Mouse (Mus musculus): ENCODE data around the gene Pacs1. TPM values are rescaled to one million over a fixed set of nuclear protein-coding genes. Genes with fewer than 3 reads are reported as not detected.
"Not testable (repeated sequence)": the region's sequence is repeated elsewhere in the genome, so short reads cannot be mapped to it uniquely, and the experiment has no call there.

The Pacs1 gene
- total RNA-seq, 2 experiments from 2014 or later, result 5.2 to 8.5 TPM

DNA sequence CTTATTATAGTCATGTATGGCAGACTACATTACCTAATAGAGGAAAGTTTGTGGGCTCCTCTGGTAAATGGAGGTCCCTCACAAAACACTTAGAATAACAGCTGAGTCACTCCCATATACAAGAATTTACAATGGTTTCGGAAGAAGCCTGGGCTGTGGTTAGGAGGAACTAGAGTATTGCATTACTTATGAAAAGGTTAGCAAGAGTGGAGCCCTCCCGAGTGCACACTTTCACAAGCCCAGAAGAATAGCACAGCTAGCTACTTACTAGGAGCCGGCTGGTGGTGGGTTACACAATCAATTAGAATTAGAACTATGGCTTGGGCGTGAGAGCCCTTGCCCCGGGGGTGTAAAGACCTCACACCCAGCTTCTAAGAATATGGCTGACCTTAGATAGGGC lies 94.3 kb downstream of the Pacs1 start:
- no peak overlapping the region for H3K4me3 ChIP-seq
- intact Hi-C loops (cut with DNase I), result no loop called here
- no peak for DNase-seq
- TF ChIP-seq CTCF (IDR thresholded peaks at IDR 0.05), result no peak
- no peak overlapping the region for H3K27ac ChIP-seq

DNA sequence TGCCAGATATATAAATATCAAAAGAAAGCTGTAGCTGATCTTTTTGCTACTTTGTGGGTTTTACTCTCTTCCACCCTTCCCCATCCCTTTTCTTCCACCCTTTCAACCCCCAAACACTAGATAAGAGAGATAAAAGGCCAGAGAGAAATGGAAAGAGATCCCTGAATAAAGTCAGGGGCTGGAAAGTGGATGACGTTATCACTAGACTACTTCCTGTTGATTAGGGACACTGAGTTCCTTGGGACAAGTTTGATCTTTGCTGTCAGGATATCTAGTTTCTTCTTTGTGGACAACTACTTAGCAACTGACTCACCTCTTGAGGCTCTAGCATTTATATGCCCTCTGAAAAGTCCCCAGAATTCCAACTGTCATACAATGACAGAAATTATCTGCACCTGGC lies 102.5 kb downstream of the Pacs1 start:
- TF ChIP-seq CTCF (IDR thresholded peaks at IDR 0.05), result no peak

DNA sequence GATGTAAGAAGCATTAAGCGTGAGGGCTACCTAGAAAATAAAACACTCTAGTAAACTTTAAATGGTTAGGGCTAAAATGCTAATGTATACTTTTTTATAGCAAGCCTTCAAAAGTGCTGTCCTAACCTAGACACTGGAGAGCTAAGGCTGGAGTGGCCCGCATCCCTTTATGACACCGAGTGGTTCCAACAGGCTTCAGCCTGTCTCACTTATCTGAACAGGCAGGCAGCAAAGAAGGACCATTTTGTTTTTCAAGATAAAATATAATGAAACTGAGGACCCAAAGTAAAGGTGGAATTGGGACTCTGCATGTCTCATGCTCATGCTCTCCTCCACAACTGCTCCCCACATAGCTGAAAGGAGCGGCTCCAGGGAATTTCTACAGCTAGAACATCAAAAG lies 105.4 kb downstream of the Pacs1 start:
- H3K27ac ChIP-seq, result no peak overlapping the region
- intact Hi-C loops (cut with DNase I), result no loop called here
- TF ChIP-seq CTCF (IDR thresholded peaks at IDR 0.05), result no peak
- no peak for DNase-seq
- no peak overlapping the region for H3K4me3 ChIP-seq

More for the DNA sequence above, 102.5 kb downstream of the Pacs1 start:
- Histone ChIP-seq H3K4me3 (no peak overlapping the region), H3K27ac (no peak overlapping the region)
- intact Hi-C loops (cut with DNase I), result no loop called here
- no peak for DNase-seq

DNA sequence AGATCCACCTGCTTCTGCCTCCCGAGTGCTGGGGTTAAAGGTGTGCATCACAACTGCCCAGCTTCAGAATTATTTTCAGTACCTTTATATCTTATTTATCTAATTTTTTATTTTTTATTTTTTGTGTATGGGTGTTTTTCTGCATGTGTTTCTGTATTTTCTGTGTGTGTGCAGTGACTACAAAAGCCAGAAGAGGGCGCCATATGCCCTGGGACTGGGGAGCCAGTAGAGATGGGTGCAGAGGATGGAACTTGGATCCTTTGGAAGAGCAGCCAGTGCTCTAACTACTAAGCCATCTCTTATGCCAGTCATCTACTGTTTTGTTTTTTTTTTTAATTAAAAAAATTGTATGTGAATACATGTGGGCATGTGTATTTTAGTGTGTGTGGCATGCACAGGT lies 108.5 kb downstream of the Pacs1 start:
- DNase-seq, result no peak
- intact Hi-C loops (cut with DNase I), result no loop called here
- H3K27ac ChIP-seq, result no peak overlapping the region
- peak; percentile 62 for TF ChIP-seq CTCF (IDR thresholded peaks at IDR 0.05)
- no peak overlapping the region for H3K4me3 ChIP-seq

DNA sequence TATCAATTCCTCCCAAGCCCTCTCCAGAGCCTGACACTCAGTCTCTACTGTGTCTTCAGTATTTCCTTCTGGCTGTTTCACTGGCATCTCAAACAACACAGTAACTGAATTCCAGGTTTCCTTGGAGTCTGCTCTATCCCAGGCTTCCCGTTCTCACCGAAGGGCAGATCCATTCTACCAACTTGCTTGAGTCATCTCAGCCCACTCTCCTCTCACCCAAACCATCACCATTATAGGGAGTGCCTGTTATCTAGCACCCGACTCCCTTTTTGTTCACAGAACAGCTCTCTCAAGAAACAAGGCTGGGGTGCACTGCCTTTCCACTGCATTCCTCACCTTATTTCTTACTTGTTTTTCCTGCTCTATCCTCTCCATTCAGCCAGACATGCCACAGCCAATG lies 111.0 kb downstream of the Pacs1 start:
- TF ChIP-seq CTCF (IDR thresholded peaks at IDR 0.05), result no peak
- H3K4me3 ChIP-seq, result no peak overlapping the region
- no peak overlapping the region for H3K27ac ChIP-seq
- DNase-seq, result no peak
- intact Hi-C loops (cut with DNase I), result no loop called here

DNA sequence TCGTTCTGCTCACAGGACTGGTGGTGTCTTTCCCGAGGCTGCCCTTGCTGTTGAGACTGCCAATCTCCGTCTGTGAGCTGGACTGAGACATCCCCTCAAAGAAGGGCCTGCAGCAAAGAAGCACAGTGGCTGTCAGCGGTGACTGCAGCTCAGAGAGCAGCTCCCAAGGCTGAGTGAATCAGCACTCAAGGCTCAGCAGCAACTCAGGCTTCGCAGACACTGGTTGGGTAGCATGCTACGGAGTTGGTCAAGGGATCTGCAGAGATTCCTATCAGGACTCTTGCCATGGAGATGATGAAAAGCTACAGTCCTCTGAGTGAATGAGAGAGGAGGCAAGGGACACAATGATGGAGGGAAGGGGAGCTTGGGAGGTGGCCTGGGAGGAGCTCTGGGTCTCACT lies 120.7 kb downstream of the Pacs1 start:
- TF ChIP-seq CTCF (IDR thresholded peaks at IDR 0.05), result no peak
- H3K4me3 ChIP-seq, result no peak overlapping the region
- H3K27ac ChIP-seq, result no peak overlapping the region
- DNase-seq, result no peak
- intact Hi-C loops (cut with DNase I), result no loop called here

DNA sequence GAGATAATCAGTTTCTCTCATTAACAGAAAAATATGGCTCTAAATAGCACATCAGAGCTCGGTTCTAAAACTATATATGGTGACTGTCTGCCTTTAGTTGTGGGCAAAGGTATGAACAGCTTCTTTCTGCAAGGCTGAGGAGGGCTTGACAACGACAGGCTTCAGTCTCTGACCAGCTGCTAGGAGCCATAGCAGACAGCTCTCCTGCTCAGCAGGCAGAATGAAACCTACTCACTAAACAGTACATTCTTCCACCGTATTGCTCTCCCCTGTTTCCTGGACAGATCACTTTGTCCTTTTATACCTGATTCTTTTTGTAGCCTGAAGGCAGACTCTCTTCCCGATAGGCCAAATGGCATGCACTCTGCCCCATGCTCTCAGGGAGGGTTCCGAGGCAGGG lies 121.2 kb downstream of the Pacs1 start:
- intact Hi-C loops (cut with DNase I), result no loop called here
- Histone ChIP-seq H3K4me3 (no peak overlapping the region), H3K27ac (no peak overlapping the region)
- TF ChIP-seq CTCF (IDR thresholded peaks at IDR 0.05), result no peak
- no peak for DNase-seq

DNA sequence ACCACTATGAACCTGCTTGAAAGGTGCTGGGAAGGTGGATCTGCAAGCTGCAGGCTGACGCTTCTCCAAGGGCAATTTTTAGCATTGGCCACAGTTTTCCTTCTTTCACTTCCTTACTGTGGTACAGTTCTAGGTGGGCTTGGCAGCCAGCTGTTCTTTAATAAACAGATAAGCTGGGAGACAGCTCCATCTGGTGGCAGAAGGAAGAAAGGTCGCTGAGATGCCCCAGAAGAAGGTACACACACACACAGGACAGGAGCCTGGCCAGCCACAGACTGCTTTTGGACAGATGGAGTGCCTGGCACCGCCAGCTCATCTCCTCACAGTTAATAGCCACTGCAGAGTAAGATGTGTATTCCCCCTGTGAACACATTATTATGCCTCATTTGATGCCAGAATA lies 121.6 kb downstream of the Pacs1 start:
- peak; percentile 74 for TF ChIP-seq CTCF (IDR thresholded peaks at IDR 0.05)
- intact Hi-C loops (cut with DNase I), result no loop called here
- Histone ChIP-seq H3K27ac (no peak overlapping the region), H3K4me3 (no peak overlapping the region)
- peak; percentile 44 for DNase-seq

DNA sequence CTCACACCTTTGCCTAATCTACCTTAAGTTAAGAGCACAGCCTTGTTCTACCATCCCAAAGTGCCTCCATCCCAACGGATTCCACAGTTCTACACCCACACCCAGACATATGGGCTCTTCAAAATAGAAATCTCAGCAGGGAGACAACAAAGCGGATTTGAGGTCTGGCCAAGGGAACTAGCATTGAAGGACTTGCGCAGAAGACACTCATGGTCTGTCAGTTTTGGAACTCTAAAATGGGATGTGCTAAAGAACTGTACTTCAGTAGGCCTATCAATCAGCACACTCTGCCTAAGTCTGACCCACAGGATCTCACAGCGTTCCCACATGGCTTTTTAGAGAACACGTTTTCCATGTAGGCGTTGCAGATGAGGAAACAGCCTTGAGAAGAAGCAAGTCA lies 122.6 kb downstream of the Pacs1 start:
- DNase-seq, result no peak
- TF ChIP-seq CTCF (IDR thresholded peaks at IDR 0.05), result no peak
- intact Hi-C loops (cut with DNase I), result no loop called here
- Histone ChIP-seq H3K4me3 (no peak overlapping the region), H3K27ac (no peak overlapping the region)

DNA sequence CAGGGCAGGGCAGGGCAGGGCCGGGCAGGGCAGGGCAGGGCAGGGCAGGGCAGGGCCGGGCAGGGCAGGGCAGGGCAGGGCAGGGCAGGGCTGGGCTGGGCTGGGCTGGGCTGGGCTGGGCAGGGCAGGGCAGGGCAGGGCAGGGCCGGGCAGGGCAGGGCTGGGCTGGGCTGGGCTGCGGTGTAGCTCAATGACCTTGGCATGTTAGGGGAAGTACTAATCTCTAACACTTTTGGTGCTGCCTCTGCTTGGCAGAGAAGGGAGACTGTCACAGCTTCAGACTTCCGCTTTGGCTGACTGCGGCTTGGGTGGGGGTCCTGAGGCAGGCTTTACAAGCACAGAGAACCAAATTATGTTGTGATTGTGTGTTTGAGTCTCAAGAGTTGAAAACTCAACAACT lies 123.9 kb downstream of the Pacs1 start:
- H3K27ac ChIP-seq; DNase-seq; intact Hi-C loops (cut with DNase I); H3K4me3 ChIP-seq: not testable (repeated sequence)

DNA sequence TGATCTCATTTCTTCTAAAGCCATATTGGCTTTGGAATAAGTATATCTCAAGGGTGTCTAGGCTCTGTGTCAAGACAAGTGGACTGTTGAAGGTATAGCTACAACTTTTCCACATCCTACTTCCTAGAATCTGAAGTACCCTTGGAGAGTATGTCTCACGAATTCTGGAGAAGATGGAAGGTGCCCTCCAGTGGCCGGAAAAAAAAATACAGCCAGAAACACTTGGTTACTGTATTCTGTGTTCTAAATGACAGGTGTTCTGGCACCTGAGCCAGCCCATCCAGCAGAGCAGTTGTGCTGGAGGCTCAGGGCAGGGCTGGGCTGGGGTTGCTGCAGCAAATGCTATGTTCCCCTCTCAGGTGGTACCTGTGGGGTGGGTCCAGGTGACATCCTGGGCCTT lies 133.3 kb downstream of the Pacs1 start:
- Histone ChIP-seq H3K4me3 (no peak overlapping the region), H3K27ac (no peak overlapping the region)
- peak; percentile 45 for DNase-seq
- TF ChIP-seq CTCF (IDR thresholded peaks at IDR 0.05), result peak; percentile 73
- intact Hi-C loops (cut with DNase I), result loop anchor here (2.0 kb wide), 1 partner anchor 23 kb away; no protein-coding TSS in a partner anchor

DNA sequence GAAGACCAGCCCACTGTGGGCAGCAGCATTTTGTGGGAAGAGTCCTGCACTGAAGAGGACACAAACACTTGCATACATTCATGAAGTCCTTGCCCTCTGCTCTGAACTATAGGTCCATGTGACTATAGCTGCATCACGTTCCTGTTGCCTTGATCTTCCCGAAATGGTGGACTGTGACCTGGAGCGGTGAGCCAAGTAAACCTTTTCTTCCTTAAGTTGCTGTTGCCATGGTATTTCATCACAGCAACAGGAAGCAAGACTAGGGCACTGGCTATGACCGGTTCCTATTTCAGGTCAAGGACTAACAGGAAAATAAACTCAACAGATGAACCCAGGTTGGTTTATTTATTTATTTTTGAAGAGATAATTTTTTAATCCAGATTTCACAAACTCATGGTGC lies 141.7 kb downstream of the Pacs1 start:
- no peak for TF ChIP-seq CTCF (IDR thresholded peaks at IDR 0.05)
- DNase-seq, result no peak
- Histone ChIP-seq H3K27ac (no peak overlapping the region), H3K4me3 (no peak overlapping the region)
- intact Hi-C loops (cut with DNase I), result loop anchor here (5.0 kb wide), 1 partner anchor 39 kb away; no protein-coding TSS in a partner anchor

DNA sequence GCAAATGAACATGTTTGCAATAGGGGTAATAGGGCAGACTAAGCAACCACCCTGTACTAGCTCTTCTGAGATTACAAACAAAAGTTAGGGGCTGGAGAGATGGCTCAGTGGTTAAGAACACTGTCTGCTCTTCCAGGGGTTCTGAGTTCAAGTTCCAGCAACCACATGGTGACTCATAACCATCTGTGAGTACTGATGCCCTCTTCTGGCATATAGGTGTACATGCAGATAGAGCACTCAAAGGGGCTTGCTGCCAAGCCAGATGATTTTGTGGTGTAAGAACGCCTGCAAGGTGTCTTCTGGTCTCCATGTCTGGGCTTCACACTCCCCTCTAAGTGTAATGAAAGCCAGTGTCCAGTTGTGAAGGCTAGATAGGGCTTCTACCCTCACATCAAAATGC lies 143.1 kb downstream of the Pacs1 start:
- no peak for DNase-seq
- Histone ChIP-seq H3K4me3 (no peak overlapping the region), H3K27ac (no peak overlapping the region)
- peak; percentile 50 for TF ChIP-seq CTCF (IDR thresholded peaks at IDR 0.05)
- intact Hi-C loops (cut with DNase I), result loop anchor here (5.0 kb wide), 1 partner anchor 37 kb away; no protein-coding TSS in a partner anchor

DNA sequence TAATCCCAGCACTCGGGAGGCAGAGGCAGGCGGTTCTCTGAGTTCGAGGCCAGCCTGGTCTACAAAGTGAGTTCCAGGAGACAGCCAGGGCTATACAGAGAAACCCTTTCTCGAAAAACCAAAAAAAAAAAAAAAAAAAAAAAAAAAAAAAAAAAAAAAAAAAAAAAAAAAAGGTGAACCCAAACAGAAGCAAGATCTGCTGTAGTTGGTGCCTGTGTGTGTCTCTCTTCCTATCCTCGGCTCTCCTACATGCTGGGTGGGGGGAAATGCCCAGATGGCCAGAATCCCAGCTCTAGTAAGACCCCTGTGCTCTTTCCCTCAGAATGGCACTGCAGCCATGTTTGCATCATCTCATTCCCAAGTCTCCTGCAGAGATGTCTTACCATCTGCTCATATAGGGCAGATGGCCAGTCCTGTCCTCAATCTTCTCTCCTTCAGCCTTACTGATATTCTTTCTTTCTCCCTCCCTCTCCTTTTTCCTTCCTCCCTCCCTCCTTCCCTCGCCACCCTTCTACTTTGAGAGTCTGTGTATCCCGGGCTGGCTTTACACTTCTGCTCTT lies 148.8 kb downstream of the Pacs1 start:
- TF ChIP-seq CTCF (IDR thresholded peaks at IDR 0.05), result no peak

More for the DNA sequence above, 148.8 kb downstream of the Pacs1 start:
- intact Hi-C loops (cut with DNase I), result no loop called here
- no peak for DNase-seq
- H3K4me3 ChIP-seq, result no peak overlapping the region
- H3K27ac ChIP-seq, result no peak overlapping the region
